Mouse (Mus musculus): ENCODE measurements at regions not wholly inside any gene's neighbourhood (a gene's known extent, or its start where the extent isn't known, plus 50 kb on each side); places are given as distances from the start of the nearest gene placed in this dataset.

- dilution Hi-C loops (cut with MboI; ENCODE audit: extremely low pct_ligation_motif_present, extremely low pct_unique_long_range_greater_than_20kb, low sequenced_read_pairs): no loop called here
- in situ Hi-C loops (cut with MboI; ENCODE audit: low pct_ligation_motif_present, low pct_unique_long_range_greater_than_20kb, low sequenced_read_pairs): no loop called here
- TF ChIP-seq CHD1 (IDR thresholded peaks at IDR 0.05; ENCODE audit: low read depth, low read length) (no peak), CTCF (conservative IDR thresholded peaks at IDR 0.05 in 1 of 2, IDR thresholded peaks at IDR 0.05 in 1 of 2; ENCODE audit: low read depth in 2 of 2, low read length in 2 of 2) (no peak), ZMIZ1 (IDR thresholded peaks at IDR 0.05; ENCODE audit: low read depth, low read length) (no peak), MAFK (IDR thresholded peaks at IDR 0.05; ENCODE audit: insufficient replicate concordance, low read length) (no peak), POLR2A (IDR thresholded peaks at IDR 0.05; ENCODE audit: low read depth, low read length) (no peak), NELFE (IDR thresholded peaks at IDR 0.05; ENCODE audit: low read depth, low read length) (no peak), TBP (conservative IDR thresholded peaks at IDR 0.05; ENCODE audit: low read depth, low read length) (no peak), MAX (IDR thresholded peaks at IDR 0.05; ENCODE audit: low read length) (no peak), JUND (conservative IDR thresholded peaks at IDR 0.05; ENCODE audit: low read depth, low read length) (no peak), GABPA (IDR thresholded peaks at IDR 0.05; ENCODE audit: insufficient replicate concordance, low read depth, low read length) (no peak), POLR2AphosphoS2 (IDR thresholded peaks at IDR 0.05; ENCODE audit: low read depth, low read length) (no peak), EP300 (IDR thresholded peaks at IDR 0.05; ENCODE audit: low read length) (no peak), MEF2A (IDR thresholded peaks at IDR 0.05; ENCODE audit: borderline replicate concordance, low read depth, low read length) (no peak), KAT2A (IDR thresholded peaks at IDR 0.05; ENCODE audit: insufficient replicate concordance, low read length) (no peak), ELF1 (IDR thresholded peaks at IDR 0.05; ENCODE audit: low read depth, low read length) (no peak), TCF12 (IDR thresholded peaks at IDR 0.05; ENCODE audit: low read depth, low read length) (no peak), NRF1 (IDR thresholded peaks at IDR 0.05; ENCODE audit: low read depth, low read length) (no peak), ETS1 (conservative IDR thresholded peaks at IDR 0.05; ENCODE audit: low read depth, low read length) (no peak)
Observed at GRCm38 (mm10) chr1:92383749-92384148, 89.9 kb downstream of the Ndufa10 start.

GRCm38 (mm10) chr1:92379510-92379886 lies 94.2 kb downstream of the Ndufa10 start:
- no peak overlapping the region for H3K4me2 ChIP-seq (ENCODE audit: insufficient read depth, low read depth, poor library complexity, severe bottlenecking)
- TF ChIP-seq USF2 (conservative IDR thresholded peaks at IDR 0.05; ENCODE audit: low read depth, low read length): no peak
- no peak for TF ChIP-seq MYC (IDR thresholded peaks at IDR 0.05; ENCODE audit: low read depth, low read length)
- TF ChIP-seq BHLHE40 (IDR thresholded peaks at IDR 0.05; ENCODE audit: low read depth, low read length): no peak
- no peak for TF ChIP-seq ZKSCAN1 (IDR thresholded peaks at IDR 0.05; ENCODE audit: borderline replicate concordance, low read depth, low read length)
- TF ChIP-seq POLR2A (IDR thresholded peaks at IDR 0.05; ENCODE audit: low read depth, low read length): no peak
- TF ChIP-seq IRF4 (IDR thresholded peaks at IDR 0.05; ENCODE audit: low read depth, low read length): no peak
- no peak for TF ChIP-seq MXI1 (IDR thresholded peaks at IDR 0.05; ENCODE audit: low read depth, low read length)

More at GRCm38 (mm10) chr1:92383749-92384148, 89.9 kb downstream of the Ndufa10 start:
- Histone ChIP-seq H3K4me1 (ENCODE audit: control insufficient read depth in 1 of 2, insufficient read depth in 2 of 2) (no peaks in the 10 kb centered on the region), H3K9me3 (replicated peaks; ENCODE audit: low read length) (peaks cover 3% of the 10 kb centered on the region), H3K36me3 (replicated peaks in 1 of 2; ENCODE audit: control insufficient read depth in 1 of 2, insufficient read depth in 1 of 2, low read length in 1 of 2) (no peaks in the 10 kb centered on the region), H3K4me2 (ENCODE audit: insufficient read depth, low read depth, poor library complexity, severe bottlenecking) (no peak overlapping the region), H3K79me2 (replicated peaks; ENCODE audit: control insufficient read depth, extremely low read depth, insufficient read depth, poor library complexity, severe bottlenecking) (no peaks in the 10 kb centered on the region), H3K27ac (ENCODE audit: insufficient read depth, low read depth) (no peak overlapping the region), H3K4me3 (replicated peaks in 1 of 3; ENCODE audit: low read depth in 2 of 3, low read length in 2 of 3, poor library complexity in 1 of 3) (no peak overlapping the region), H3K27me3 (replicated peaks) (peaks cover 75% of the 10 kb centered on the region), H3K9ac (ENCODE audit: insufficient read depth, low read depth) (no peak overlapping the region)
- DNase-seq (ENCODE audit: extremely low read depth): no peak

More at GRCm38 (mm10) chr1:92379510-92379886, 94.2 kb downstream of the Ndufa10 start:
- H3K79me2 ChIP-seq (replicated peaks; ENCODE audit: control insufficient read depth, extremely low read depth, insufficient read depth, poor library complexity, severe bottlenecking): no peaks in the 10 kb centered on the region
- no peak overlapping the region for H3K4me3 ChIP-seq (replicated peaks in 1 of 3; ENCODE audit: low read depth in 2 of 3, low read length in 2 of 3, poor library complexity in 1 of 3)
- dilution Hi-C loops (cut with MboI; ENCODE audit: extremely low pct_ligation_motif_present, extremely low pct_unique_long_range_greater_than_20kb, low sequenced_read_pairs): no loop called here
- H3K27ac ChIP-seq (ENCODE audit: insufficient read depth, low read depth): no peak overlapping the region
- no peaks in the 10 kb centered on the region for H3K4me1 ChIP-seq (ENCODE audit: control insufficient read depth in 1 of 2, insufficient read depth in 2 of 2)
- in situ Hi-C loops (cut with MboI; ENCODE audit: low pct_ligation_motif_present, low pct_unique_long_range_greater_than_20kb, low sequenced_read_pairs): no loop called here
- peaks cover 88% of the 10 kb centered on the region for H3K27me3 ChIP-seq (replicated peaks)
- H3K9ac ChIP-seq (ENCODE audit: insufficient read depth, low read depth): no peak overlapping the region
- H3K9me3 ChIP-seq (replicated peaks; ENCODE audit: low read length): peaks cover 6% of the 10 kb centered on the region
- DNase-seq (ENCODE audit: extremely low read depth): no peak
- no peaks in the 10 kb centered on the region for H3K36me3 ChIP-seq (replicated peaks in 1 of 2; ENCODE audit: control insufficient read depth in 1 of 2, insufficient read depth in 1 of 2, low read length in 1 of 2)

Data from CH12.LX (cell line).